Mouse (Mus musculus): ENCODE measurements around the gene Kcnh3.
A peak's percentile ranks its signal among the peaks of the same experiment; 100 is the strongest.

Kcnh3 gene

GRCm38 (mm10) chr15:99283456-99283855 is 58.8 kb downstream of the Kcnh3 start:
- Histone ChIP-seq H3K4me1 (replicated peaks; ENCODE audit: low read depth, low read length) (peaks cover 22% of the 10 kb centered on the region), H3K9me3 (ENCODE audit: low read length) (peaks cover 8% of the 10 kb centered on the region), H3K4me3 (replicated peaks; ENCODE audit: low read length) (no peak overlapping the region), H3K36me3 (ENCODE audit: insufficient read depth, low read length) (no peaks in the 10 kb centered on the region), H3K27me3 (ENCODE audit: insufficient read depth, low read length) (peaks cover 16% of the 10 kb centered on the region)
- TF ChIP-seq POU5F1 (IDR thresholded peaks at IDR 0.05; ENCODE audit: borderline replicate concordance, low read length), result no peak
- TF ChIP-seq CTCF (conservative IDR thresholded peaks at IDR 0.05; ENCODE audit: low read length), result peak; percentile 65

GRCm38 (mm10) chr15:99284527-99285188 is 60.0 kb downstream of the Kcnh3 start:
- no peaks in the 10 kb centered on the region for H3K9me3 ChIP-seq (ENCODE audit: low read length)
- no peak overlapping the region for H3K4me3 ChIP-seq (replicated peaks; ENCODE audit: low read length)
- no peak for TF ChIP-seq CTCF (conservative IDR thresholded peaks at IDR 0.05; ENCODE audit: low read length)
- TF ChIP-seq NANOG (IDR thresholded peaks at IDR 0.05; ENCODE audit: borderline replicate concordance, low read length), result no peak
- no peak for TF ChIP-seq POU5F1 (IDR thresholded peaks at IDR 0.05; ENCODE audit: borderline replicate concordance, low read length)
- peaks cover 22% of the 10 kb centered on the region for H3K4me1 ChIP-seq (replicated peaks; ENCODE audit: low read depth, low read length)
- H3K27me3 ChIP-seq (ENCODE audit: insufficient read depth, low read length), result peaks cover 16% of the 10 kb centered on the region
- no peaks in the 10 kb centered on the region for H3K36me3 ChIP-seq (ENCODE audit: insufficient read depth, low read length)

- Histone ChIP-seq H3K4me1 (replicated peaks; ENCODE audit: low read depth, low read length) (peaks cover 22% of the 10 kb centered on the region), H3K9me3 (ENCODE audit: low read length) (no peaks in the 10 kb centered on the region), H3K36me3 (ENCODE audit: insufficient read depth, low read length) (no peaks in the 10 kb centered on the region), H3K27me3 (ENCODE audit: insufficient read depth, low read length) (peaks cover 12% of the 10 kb centered on the region), H3K4me3 (replicated peaks; ENCODE audit: low read length) (no peak overlapping the region)
- TF ChIP-seq NANOG (IDR thresholded peaks at IDR 0.05; ENCODE audit: borderline replicate concordance, low read length), result no peak
- no peak for TF ChIP-seq POU5F1 (IDR thresholded peaks at IDR 0.05; ENCODE audit: borderline replicate concordance, low read length)
- TF ChIP-seq CTCF (conservative IDR thresholded peaks at IDR 0.05; ENCODE audit: low read length), result no peak
Measured at GRCm38 (mm10) chr15:99285189-99285535, 60.5 kb downstream of the Kcnh3 start.

GRCm38 (mm10) chr15:99290586-99290985 is 65.9 kb downstream of the Kcnh3 start:
- H3K27me3 ChIP-seq (ENCODE audit: insufficient read depth, low read length), result peaks cover 2% of the 10 kb centered on the region
- H3K9me3 ChIP-seq (ENCODE audit: low read length), result no peaks in the 10 kb centered on the region
- no peak for TF ChIP-seq NANOG (IDR thresholded peaks at IDR 0.05; ENCODE audit: borderline replicate concordance, low read length)
- no peak for TF ChIP-seq CTCF (conservative IDR thresholded peaks at IDR 0.05; ENCODE audit: low read length)
- no peak for TF ChIP-seq POU5F1 (IDR thresholded peaks at IDR 0.05; ENCODE audit: borderline replicate concordance, low read length)

More at GRCm38 (mm10) chr15:99290586-99290985, 65.9 kb downstream of the Kcnh3 start:
- no peak overlapping the region for H3K4me3 ChIP-seq (replicated peaks; ENCODE audit: low read length)
- peaks cover 19% of the 10 kb centered on the region for H3K4me1 ChIP-seq (replicated peaks; ENCODE audit: low read depth, low read length)
- no peaks in the 10 kb centered on the region for H3K36me3 ChIP-seq (ENCODE audit: insufficient read depth, low read length)

Measured in E14TG2a.4 (cell line).